Mouse (Mus musculus): Measurements from ENCODE around the gene Trabd2b.

- TF ChIP-seq CTCF (IDR thresholded peaks at IDR 0.05), result peak; percentile 64
- no peak for TF ChIP-seq EP300 (IDR thresholded peaks at IDR 0.05; ENCODE audit: insufficient read depth, low read depth, low read length)
- no peak for TF ChIP-seq POLR2A (IDR thresholded peaks at IDR 0.05; ENCODE audit: insufficient read depth, low read depth, low read length)
These were observed 204.8 kb downstream of the Trabd2b start for GRCm38 (mm10) chr4:114611166-114611929.

Data from heart, adult 2 months (tissue).